Mouse (Mus musculus) megakaryocyte, embryonic 14.5 days (primary cell): ENCODE measurements around the gene 9230112D13Rik. TPM values are rescaled to one million over a fixed set of nuclear protein-coding genes. Genes with fewer than 3 reads are reported as not detected.
A peak's percentile ranks its signal among the peaks of the same experiment; 100 is the strongest.

Source experiments
- H3K27me3 ChIP-seq: replicated peaks from 2 replicates; pipeline ENCODE3; 2012; ENCODE audit warnings: inconsistent platforms
- H3K36me3 ChIP-seq: replicated peaks from 2 replicates; pipeline ENCODE3; 2012; ENCODE audit warnings: low read length, inconsistent platforms, mixed read lengths
- H3K4me1 ChIP-seq: 2 replicates; pipeline ENCODE4 v1.6.1; 2012; ENCODE audit warnings: inconsistent platforms
- H3K4me3 ChIP-seq: replicated peaks from 2 replicates; pipeline ENCODE3; 2012; ENCODE audit warnings: moderate library complexity, mild to moderate bottlenecking, inconsistent platforms
- H3K9me3 ChIP-seq: 2 replicates; pipeline ENCODE4 v1.6.1; 2012; ENCODE audit warnings: inconsistent platforms
- FLI1 ChIP-seq: IDR thresholded peaks from 2 replicates; pipeline ENCODE4 v1.6.1; 2012; ENCODE audit warnings: low read length, inconsistent platforms, mixed read lengths
- GATA1 ChIP-seq: IDR thresholded peaks from 3 replicates; pipeline ENCODE4 v1.6.1; 2012; ENCODE audit warnings: mixed read lengths, low read length, inconsistent platforms, borderline replicate concordance
- polyA plus RNA-seq: library from polyadenylated mRNA; stranded (reverse); fragments of >175 nt; gene quantifications from 2 replicates; pipeline ENCODE4 v1.2.3, GENCODE M21; 2012; ENCODE audit warnings: low replicate concordance; ENCODE audit not compliant: insufficient read depth

9230112D13Rik gene
- polyA plus RNA-seq, 1 experiment = not detected

DNA sequence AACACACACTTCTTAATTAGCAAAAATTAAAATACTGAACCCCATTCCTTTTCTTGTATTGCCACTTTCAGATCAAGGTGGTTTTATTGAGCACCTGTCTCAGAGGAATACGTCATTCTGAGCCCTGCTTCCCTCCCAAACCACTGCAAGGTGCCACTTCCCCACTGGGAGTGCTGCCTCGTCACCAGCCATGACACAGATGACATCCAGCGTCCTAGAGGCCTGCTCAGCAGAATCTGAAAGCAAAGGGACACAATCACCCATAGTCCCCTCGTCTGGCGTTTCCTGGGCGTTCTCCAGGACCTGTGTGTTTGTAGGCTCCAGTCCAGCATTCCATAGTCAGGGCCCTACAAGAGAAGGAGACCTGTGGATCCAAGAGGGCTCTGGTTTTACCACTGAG lies 8.5 kb downstream of the 9230112D13Rik start:
- H3K36me3 ChIP-seq = no peaks in the 10 kb centered on the region
- TF ChIP-seq GATA1 (no peak), FLI1 (no peak)
- no peak overlapping the region for H3K4me3 ChIP-seq
- peaks cover 7% of the 10 kb centered on the region for H3K4me1 ChIP-seq
- no peaks in the 10 kb centered on the region for H3K9me3 ChIP-seq
- H3K27me3 ChIP-seq = peaks cover 31% of the 10 kb centered on the region

DNA sequence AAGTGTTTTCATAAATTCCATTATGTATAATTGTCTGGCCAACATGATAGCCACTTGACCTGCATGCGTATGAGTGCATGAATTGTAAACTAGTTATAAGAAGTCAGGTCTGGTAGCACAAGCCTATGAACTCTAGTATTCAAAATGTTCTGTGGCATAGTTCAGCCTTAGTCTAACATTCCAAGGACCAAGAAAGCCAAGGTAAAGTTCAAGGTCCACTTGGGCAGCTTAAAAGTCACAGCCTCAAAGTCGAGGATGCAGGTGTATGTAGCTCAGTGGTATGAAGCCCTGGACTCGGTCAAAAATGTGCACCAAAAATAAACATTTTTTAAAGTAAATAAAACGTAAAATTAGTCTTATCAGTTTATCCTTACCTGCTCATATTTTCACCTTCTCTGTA lies 10.0 kb downstream of the 9230112D13Rik start:
- Histone ChIP-seq H3K27me3 (peaks cover 43% of the 10 kb centered on the region), H3K4me3 (no peak overlapping the region), H3K9me3 (no peaks in the 10 kb centered on the region), H3K36me3 (no peaks in the 10 kb centered on the region), H3K4me1 (peaks cover 21% of the 10 kb centered on the region)
- TF ChIP-seq GATA1 (no peak), FLI1 (no peak)

DNA sequence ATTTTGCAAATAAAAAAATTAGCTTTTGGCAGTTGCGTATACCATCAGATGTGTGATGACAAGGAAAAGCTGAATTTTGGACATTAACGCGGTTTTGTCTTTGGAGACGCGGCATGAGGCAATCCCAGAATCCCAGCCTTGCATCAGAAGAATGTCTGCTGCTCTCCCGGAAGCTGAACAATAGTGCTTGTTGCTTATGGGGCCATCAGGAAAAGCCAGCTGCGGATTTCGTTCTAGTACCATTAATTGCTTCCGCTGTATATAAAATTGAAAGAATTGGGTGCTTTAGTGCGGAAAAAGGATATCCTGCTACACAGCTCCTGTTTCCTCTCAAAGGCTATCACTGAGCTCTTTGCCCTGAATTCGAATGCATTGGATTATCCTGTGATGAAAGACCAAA lies 10.7 kb downstream of the 9230112D13Rik start:
- TF ChIP-seq FLI1 = no peak
- no peak for TF ChIP-seq GATA1
- Histone ChIP-seq H3K4me1 (peaks cover 21% of the 10 kb centered on the region), H3K4me3 (no peak overlapping the region), H3K27me3 (peaks cover 45% of the 10 kb centered on the region), H3K9me3 (no peaks in the 10 kb centered on the region), H3K36me3 (no peaks in the 10 kb centered on the region)

DNA sequence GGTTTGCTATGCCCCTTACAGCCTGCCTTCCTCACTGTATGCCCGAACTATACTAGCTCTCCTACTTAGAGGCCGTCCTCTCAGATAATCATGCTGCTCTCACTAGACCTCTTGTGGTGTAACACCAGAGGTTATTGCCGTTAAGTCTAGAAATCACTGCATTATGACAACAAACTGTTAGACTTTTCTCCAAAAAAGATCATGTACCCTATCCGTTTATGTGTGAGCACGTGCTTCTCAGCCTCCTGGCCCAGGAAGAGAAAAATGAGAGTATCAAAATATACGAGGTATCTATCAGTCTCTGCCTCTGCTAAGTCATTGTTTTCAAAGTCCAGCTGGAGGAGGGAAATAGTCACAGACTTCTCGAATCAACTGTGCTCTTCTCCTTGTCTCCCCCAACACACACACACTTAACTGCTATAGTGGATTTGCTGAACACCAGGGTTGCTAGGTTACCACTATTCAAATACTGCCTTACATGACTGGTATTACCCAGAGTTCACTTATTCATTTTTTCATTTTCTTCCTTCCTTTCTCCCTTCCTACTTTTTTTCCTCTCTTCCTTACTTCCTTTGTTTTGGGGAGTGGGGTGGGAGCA lies 13.7 kb downstream of the 9230112D13Rik start:
- H3K36me3 ChIP-seq = no peaks in the 10 kb centered on the region
- H3K27me3 ChIP-seq = peaks cover 58% of the 10 kb centered on the region
- H3K4me1 ChIP-seq = peaks cover 25% of the 10 kb centered on the region
- H3K4me3 ChIP-seq = peak overlapping the region; percentile 18
- no peaks in the 10 kb centered on the region for H3K9me3 ChIP-seq
- TF ChIP-seq FLI1 = no peak
- TF ChIP-seq GATA1 = no peak

DNA sequence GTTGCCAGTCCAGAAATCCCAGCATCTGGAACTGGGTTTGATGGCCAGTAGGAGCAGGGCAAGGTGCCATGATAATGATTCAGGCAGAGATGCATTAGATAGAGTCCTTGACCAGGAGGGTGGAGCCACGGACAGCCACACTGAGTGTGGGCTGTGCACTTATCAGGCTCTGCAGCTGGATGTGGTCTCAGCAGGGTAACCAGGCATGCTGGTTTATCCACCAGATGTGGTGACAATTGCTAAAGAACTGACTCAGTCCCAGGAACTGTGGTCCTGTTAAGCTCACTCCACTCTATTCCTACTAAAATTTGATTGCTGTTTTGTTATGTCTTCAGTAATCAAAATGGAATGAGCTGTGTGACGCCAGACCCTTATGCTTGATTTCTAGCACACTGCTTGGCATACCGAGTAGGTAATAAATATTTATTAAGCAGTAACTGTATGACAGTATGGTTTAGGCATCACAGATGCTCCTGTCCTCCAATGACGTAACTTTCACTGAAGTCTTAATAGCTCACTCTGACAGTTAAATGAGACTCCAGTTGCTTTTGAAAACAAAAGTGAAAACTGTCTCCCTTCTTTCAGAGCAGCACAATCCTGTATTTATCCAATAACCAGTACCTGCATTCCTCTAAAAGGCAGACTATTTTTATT lies 14.3 kb downstream of the 9230112D13Rik start:
- H3K9me3 ChIP-seq = no peaks in the 10 kb centered on the region
- H3K27me3 ChIP-seq = peaks cover 63% of the 10 kb centered on the region
- TF ChIP-seq GATA1 (no peak), FLI1 (no peak)
- H3K36me3 ChIP-seq = no peaks in the 10 kb centered on the region
- H3K4me1 ChIP-seq = peaks cover 25% of the 10 kb centered on the region
- H3K4me3 ChIP-seq = peak overlapping the region; percentile 40

DNA sequence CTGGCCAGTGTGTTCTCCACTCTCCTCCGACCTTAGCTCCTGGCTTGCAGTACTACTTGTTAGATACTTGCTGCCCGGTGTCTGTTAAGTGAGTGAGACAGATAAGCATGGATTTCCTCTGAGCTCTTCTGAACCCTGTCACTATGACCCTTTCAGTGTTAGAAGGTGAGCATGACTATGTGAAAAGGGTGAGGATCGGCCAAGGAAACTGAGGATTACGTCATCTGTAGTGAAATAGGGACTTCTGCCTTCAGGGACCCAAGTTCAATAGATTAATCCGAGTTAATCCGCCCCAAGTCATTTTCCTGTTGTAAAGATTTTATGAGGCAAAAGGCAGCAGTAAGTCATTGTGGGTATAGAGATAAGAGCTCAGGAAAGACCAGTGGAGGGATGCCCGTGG lies 17.3 kb downstream of the 9230112D13Rik start:
- H3K4me1 ChIP-seq = peaks cover 31% of the 10 kb centered on the region
- peaks cover 73% of the 10 kb centered on the region for H3K27me3 ChIP-seq
- TF ChIP-seq GATA1 (no peak), FLI1 (no peak)
- H3K4me3 ChIP-seq = no peak overlapping the region
- H3K9me3 ChIP-seq = no peaks in the 10 kb centered on the region
- H3K36me3 ChIP-seq = no peaks in the 10 kb centered on the region

DNA sequence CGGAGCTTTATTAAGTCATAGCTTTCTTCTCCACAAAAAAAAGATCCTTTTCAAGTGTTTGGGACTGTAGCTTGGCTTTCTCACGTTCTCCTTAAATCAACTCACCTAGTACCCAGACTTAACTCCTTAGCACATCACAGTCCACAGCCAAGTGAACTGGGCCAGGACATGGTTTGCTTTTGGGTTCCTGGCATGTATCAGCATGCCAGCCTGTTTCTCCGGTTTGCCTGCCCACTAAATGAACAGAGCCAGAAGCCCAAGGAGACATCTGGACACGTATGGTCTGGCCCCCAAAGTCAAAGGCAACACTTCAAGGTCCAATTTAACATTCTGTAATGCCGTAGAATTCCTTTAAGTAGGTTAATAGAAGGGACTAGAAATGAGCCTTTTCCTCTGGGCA lies 18.2 kb downstream of the 9230112D13Rik start:
- TF ChIP-seq GATA1 (no peak), FLI1 (no peak)
- peaks cover 82% of the 10 kb centered on the region for H3K27me3 ChIP-seq
- no peaks in the 10 kb centered on the region for H3K36me3 ChIP-seq
- H3K4me1 ChIP-seq = peaks cover 31% of the 10 kb centered on the region
- H3K9me3 ChIP-seq = no peaks in the 10 kb centered on the region
- no peak overlapping the region for H3K4me3 ChIP-seq

DNA sequence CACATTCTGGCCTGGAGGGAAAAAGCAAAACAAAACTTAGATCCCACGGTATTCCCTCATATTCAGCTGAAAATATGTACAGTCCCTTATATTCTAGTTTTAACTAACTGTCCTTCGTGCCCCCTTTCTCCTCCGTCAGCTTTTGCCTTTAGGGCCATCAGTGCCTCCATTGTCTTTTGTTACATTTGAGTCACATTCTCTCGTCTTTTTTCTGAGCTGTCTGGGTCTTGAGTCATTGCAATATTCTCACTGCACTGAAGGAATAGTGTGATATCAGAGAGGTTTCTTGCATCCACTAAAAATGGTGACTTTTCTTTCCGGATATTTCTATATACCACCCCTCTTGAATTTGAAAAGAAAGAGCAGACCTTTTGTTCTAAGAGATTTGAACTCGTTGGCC lies 18.8 kb downstream of the 9230112D13Rik start:
- no peaks in the 10 kb centered on the region for H3K36me3 ChIP-seq
- peaks cover 27% of the 10 kb centered on the region for H3K4me1 ChIP-seq
- H3K9me3 ChIP-seq = no peaks in the 10 kb centered on the region
- TF ChIP-seq GATA1 (no peak), FLI1 (no peak)
- H3K27me3 ChIP-seq = peaks cover 84% of the 10 kb centered on the region
- no peak overlapping the region for H3K4me3 ChIP-seq

DNA sequence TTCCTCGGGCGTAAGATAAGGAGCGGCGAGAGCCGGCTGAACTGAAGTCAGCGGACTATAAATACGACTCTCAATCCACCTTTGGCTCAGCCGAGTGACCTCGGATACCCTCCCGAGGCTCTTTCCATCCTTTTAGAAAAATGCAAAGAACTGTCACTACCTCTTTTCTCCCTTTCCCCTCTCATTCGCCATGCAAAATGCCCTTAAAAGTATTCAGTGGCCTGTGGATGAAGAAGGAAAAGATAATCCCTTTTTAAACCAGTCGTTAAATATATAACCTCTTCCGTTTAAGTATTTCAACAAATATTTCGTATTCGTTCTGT lies 19.3 kb downstream of the 9230112D13Rik start, which contains the start of gene Bmpr1a:
Bmpr1a (minus strand) TSS at position 17 of the 323 bp plus-strand sequence.
- TF ChIP-seq FLI1 = no peak
- no peak for TF ChIP-seq GATA1
- peak within 1 kb of the TSS; percentile 92 for H3K4me3 ChIP-seq
- no peaks in the 10 kb centered on the region for H3K36me3 ChIP-seq
- no peaks in the 10 kb centered on the region for H3K9me3 ChIP-seq
- H3K27me3 ChIP-seq = peaks cover 84% of the 10 kb centered on the region
- H3K4me1 ChIP-seq = peaks cover 22% of the 10 kb centered on the region

DNA sequence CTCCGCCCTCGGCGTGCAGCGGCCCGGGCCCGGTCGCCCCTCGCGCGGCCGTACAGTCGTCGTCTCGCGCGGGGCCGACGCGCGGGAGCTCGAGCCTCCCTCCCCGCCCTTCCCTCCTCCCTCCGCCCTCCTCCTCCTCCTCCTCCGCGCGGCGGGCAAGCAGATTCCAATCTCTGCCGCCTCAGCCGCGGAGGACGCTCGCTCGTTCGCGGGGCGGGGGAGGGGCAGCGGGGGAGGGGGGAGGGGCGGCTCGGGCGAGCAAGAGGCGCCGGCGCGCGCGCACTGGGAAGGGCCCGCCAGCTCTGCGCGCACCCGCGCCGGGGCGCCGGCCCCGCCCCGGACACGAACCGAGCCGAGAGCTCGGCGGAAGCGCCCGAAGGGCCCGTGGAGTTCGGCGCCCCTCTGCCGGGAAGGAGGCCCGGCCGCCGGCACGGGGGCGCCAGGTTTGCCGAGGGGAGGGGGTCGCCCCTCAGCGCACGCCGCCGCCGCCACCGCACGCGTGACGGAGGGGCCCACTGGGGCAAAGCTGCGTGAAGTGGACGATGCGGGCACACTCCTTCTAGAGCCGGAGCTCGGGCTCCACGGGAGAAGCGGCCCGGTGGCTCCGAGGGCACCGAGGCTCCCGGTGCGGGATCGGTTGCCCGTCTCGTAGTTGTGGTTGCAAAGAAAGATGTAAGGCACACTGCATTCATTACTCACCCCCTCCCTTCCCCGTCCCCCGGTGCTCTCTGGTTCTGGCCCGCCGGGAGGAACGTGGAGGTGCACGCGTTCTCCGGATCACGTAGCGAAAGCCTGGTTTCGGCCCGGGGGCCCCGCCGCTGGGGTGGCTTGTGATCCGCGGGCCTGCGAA lies 19.9 kb downstream of the 9230112D13Rik start:
- H3K27me3 ChIP-seq = peaks cover 81% of the 10 kb centered on the region

More for the DNA sequence above, 19.9 kb downstream of the 9230112D13Rik start:
- Histone ChIP-seq H3K4me1 (peaks cover 17% of the 10 kb centered on the region), H3K9me3 (no peaks in the 10 kb centered on the region), H3K36me3 (no peaks in the 10 kb centered on the region), H3K4me3 (peak overlapping the region; percentile 92)
- TF ChIP-seq GATA1 = no peak
- no peak for TF ChIP-seq FLI1
